Mouse (Mus musculus) neural tube, embryonic 13.5 days (tissue): ENCODE measurements around the gene Agap1. TPM values are rescaled to one million over a fixed set of nuclear protein-coding genes. Genes with fewer than 3 reads are reported as not detected.

Source experiments
- ATAC-seq: fragments of 200-750 bp; cut with Nextera tagmentation; 2 replicates; pipeline ENCODE4 v1.8.0; 2017; ENCODE audit warnings: low read depth, mild to moderate bottlenecking, moderate TSS enrichment, moderate library complexity
- H3K27ac ChIP-seq: fragments of 300-500 bp; sonication (generic); replicated peaks from 2 replicates; pipeline ENCODE4 v1.5.1; 2015; ENCODE audit warnings: moderate library complexity, mild to moderate bottlenecking, inconsistent platforms
- H3K27me3 ChIP-seq: fragments of 300-500 bp; sonication (generic); 2 replicates; pipeline ENCODE4 v1.6.1; 2015; ENCODE audit warnings: mild to moderate bottlenecking, inconsistent platforms
- H3K36me3 ChIP-seq: fragments of 300-500 bp; sonication (generic); 2 replicates; pipeline ENCODE4 v1.6.1; 2015; ENCODE audit warnings: mild to moderate bottlenecking, inconsistent platforms
- H3K4me1 ChIP-seq: fragments of 300-500 bp; sonication (generic); replicated peaks from 2 replicates; pipeline ENCODE4 v1.6.1; 2015; ENCODE audit warnings: inconsistent platforms
- H3K4me2 ChIP-seq: fragments of 300-500 bp; sonication (generic); 2 replicates; pipeline ENCODE4 v1.6.1; 2015; ENCODE audit warnings: inconsistent platforms, mild to moderate bottlenecking, moderate library complexity
- H3K4me3 ChIP-seq: fragments of 300-500 bp; sonication (generic); 2 replicates; pipeline ENCODE4 v1.5.1; 2015; ENCODE audit warnings: mild to moderate bottlenecking, inconsistent platforms
- H3K9ac ChIP-seq: fragments of 300-500 bp; sonication (generic); 2 replicates; pipeline ENCODE4 v1.6.1; 2015; ENCODE audit warnings: moderate library complexity, mild to moderate bottlenecking, inconsistent platforms
- H3K9me3 ChIP-seq: fragments of 300-500 bp; sonication (generic); 2 replicates; pipeline ENCODE4 v1.6.1; 2016; ENCODE audit warnings: inconsistent platforms
- WGBS: fragments of 180-500 bp; shearing (Covaris S2); methylation state at CpG from one replicate; pipeline ENCODE4 v1.1.7; 2015; 5-methylcytosine and 5-hydroxymethylcytosine counted together
- polyA plus RNA-seq: library from polyadenylated mRNA; unstranded; fragments of >200 nt; fragmentation: Nextera tagmentation; extraction: Ambion mirVana; gene quantifications from 2 replicates; pipeline ENCODE4 v1.2.1, GENCODE M21; 2015

The Agap1 gene
- polyA plus RNA-seq, 1 experiment from 2014 or later: 48.1 TPM

DNA sequence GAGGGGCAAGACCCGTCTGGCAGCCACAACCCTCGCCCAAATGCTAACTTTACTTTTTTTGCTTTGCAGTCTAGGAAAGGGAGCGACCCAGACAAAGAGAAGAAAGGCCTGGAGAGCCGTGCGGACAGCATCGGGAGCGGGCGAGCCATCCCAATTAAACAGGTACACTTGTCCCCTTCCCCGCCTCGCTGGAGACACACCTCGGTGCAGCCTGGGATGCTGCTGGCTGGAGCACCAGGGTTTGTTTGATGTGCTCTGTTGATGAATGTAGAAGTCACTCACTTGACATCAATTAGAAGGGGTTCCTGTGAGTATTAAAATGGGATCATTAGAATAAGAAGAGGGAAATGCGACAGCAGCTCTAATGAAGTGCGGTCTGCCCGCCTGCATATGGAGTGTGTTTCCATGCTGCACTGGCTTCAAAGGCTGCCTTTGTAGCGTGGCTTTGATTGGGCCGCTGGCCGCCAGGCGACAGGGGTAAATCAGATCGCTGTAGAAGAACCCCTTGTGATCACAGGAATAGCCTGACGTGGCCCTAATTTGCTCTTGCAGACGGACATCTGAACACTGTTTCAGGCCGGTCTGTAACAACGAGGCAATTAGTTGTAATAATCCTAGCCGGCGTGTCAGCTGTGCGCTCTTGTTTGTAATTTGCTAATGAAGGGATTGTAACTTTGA is 216.6 kb downstream of the Agap1 start:
- H3K36me3 ChIP-seq: peaks cover 59% of the 10 kb centered on the region
- 0 out of 2 replicates have a peak overlapping the region, but pooled peaks have one; percentile 3 for H3K4me2 ChIP-seq
- H3K4me1 ChIP-seq: peaks cover 82% of the 10 kb centered on the region
- no peaks in the 10 kb centered on the region for H3K27me3 ChIP-seq
- WGBS: 24% methylated on average over 26 of the region's 26 CpGs
- H3K4me3 ChIP-seq: no peak overlapping the region
- no peaks in the 10 kb centered on the region for H3K9me3 ChIP-seq
- ATAC-seq: peak; percentile 48
- peak overlapping the region; percentile 73 for H3K27ac ChIP-seq
- peak overlapping the region; percentile 27; the same call in 1 of the 2 replicates for H3K9ac ChIP-seq

GRCm38 (mm10) chr1:89673071-89673470 is 218.5 kb downstream of the Agap1 start:
- Histone ChIP-seq H3K9ac (no peak overlapping the region), H3K4me1 (peaks cover 97% of the 10 kb centered on the region), H3K27me3 (no peaks in the 10 kb centered on the region), H3K4me3 (no peak overlapping the region), H3K36me3 (peaks cover 50% of the 10 kb centered on the region), H3K9me3 (no peaks in the 10 kb centered on the region), H3K4me2 (no peak overlapping the region), H3K27ac (no peak overlapping the region)
- WGBS: 93% methylated on average over 6 of the region's 6 CpGs
- no peak for ATAC-seq

DNA sequence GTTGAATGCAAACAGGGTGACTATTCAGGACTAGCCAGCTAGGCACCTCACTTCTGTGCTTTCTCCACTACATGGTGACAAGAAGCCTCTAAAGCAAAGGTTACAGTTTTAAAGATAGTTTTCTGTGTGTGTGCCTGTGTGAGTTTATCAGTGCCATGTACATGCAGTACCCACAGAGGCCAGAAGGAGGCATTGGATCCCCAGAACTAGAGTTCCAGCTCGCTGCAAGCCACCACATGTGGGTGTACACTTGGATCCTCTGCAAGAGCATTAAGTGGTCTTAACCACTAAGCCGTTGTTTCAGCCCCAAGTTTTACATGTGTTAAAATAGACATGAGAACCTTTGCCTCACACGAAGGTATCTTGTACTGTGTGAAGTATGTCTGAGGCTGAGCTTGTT is 219.1 kb downstream of the Agap1 start:
- no peak for ATAC-seq

GRCm38 (mm10) chr1:89674681-89675080 is 220.1 kb downstream of the Agap1 start:
- Histone ChIP-seq H3K9ac (no peak overlapping the region), H3K9me3 (no peaks in the 10 kb centered on the region), H3K4me2 (no peak overlapping the region), H3K36me3 (peaks cover 53% of the 10 kb centered on the region), H3K4me1 (peaks cover 87% of the 10 kb centered on the region), H3K27me3 (no peaks in the 10 kb centered on the region), H3K4me3 (no peak overlapping the region), H3K27ac (peak overlapping the region; percentile 69)
- peak; percentile 15; the same call in 1 of the 2 replicates for ATAC-seq
- 29% methylated on average over 9 of the region's 9 CpGs for WGBS

More for the DNA sequence above, 219.1 kb downstream of the Agap1 start:
- H3K36me3 ChIP-seq: peaks cover 54% of the 10 kb centered on the region
- H3K9ac ChIP-seq: no peak overlapping the region
- H3K27me3 ChIP-seq: no peaks in the 10 kb centered on the region
- no peaks in the 10 kb centered on the region for H3K9me3 ChIP-seq
- H3K4me2 ChIP-seq: no peak overlapping the region
- WGBS: 90% methylated on average over 3 of the region's 3 CpGs
- H3K4me1 ChIP-seq: peaks cover 91% of the 10 kb centered on the region
- no peak overlapping the region for H3K4me3 ChIP-seq
- H3K27ac ChIP-seq: no peak overlapping the region

- ATAC-seq: no peak
Observed at GRCm38 (mm10) chr1:89676411-89676810, 221.8 kb downstream of the Agap1 start.

DNA sequence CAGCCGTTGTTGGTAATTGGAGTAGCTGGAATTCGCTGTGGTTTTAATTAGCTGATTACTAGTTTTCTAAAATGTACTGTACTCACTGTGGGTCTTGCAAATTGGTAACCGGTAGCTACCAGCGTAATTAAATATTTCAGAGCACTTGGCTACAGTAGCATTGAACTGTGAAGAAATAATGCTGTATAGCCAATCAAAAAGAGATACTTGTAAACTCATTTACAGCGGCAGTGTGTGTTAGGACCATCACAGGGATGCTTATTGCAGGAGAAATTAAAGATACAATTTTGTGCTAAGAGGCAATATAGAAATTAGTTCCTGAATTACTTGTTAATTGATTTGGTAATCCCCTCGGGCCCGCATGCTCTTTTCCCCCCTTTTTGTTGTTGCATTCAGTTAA is 226.1 kb downstream of the Agap1 start:
- Histone ChIP-seq H3K4me1 (peaks cover 53% of the 10 kb centered on the region), H3K4me3 (no peak overlapping the region), H3K9ac (no peak overlapping the region), H3K4me2 (no peak overlapping the region), H3K9me3 (no peaks in the 10 kb centered on the region), H3K27ac (peak overlapping the region; percentile 52; the same call in 1 of the 2 replicates), H3K36me3 (peaks cover 30% of the 10 kb centered on the region), H3K27me3 (no peaks in the 10 kb centered on the region)
- ATAC-seq: peak; percentile 77
- WGBS: 64% methylated on average over 7 of the region's 7 CpGs

More at GRCm38 (mm10) chr1:89676411-89676810, 221.8 kb downstream of the Agap1 start:
- no peak overlapping the region for H3K27ac ChIP-seq
- 48% methylated on average over 4 of the region's 4 CpGs for WGBS
- no peak overlapping the region for H3K4me2 ChIP-seq
- H3K9ac ChIP-seq: no peak overlapping the region
- H3K4me1 ChIP-seq: peaks cover 87% of the 10 kb centered on the region
- no peaks in the 10 kb centered on the region for H3K27me3 ChIP-seq
- H3K36me3 ChIP-seq: peaks cover 44% of the 10 kb centered on the region
- H3K9me3 ChIP-seq: no peaks in the 10 kb centered on the region
- H3K4me3 ChIP-seq: no peak overlapping the region

GRCm38 (mm10) chr1:89688914-89689313 is 234.3 kb downstream of the Agap1 start:
- Histone ChIP-seq H3K27me3 (peaks cover 4% of the 10 kb centered on the region; the same call in 1 of the 2 replicates), H3K9me3 (no peaks in the 10 kb centered on the region), H3K9ac (no peak overlapping the region), H3K4me3 (no peak overlapping the region), H3K27ac (peak overlapping the region; percentile 63), H3K4me2 (no peak overlapping the region), H3K36me3 (peaks cover 31% of the 10 kb centered on the region), H3K4me1 (peaks cover 46% of the 10 kb centered on the region)
- 39% methylated on average over 10 of the region's 10 CpGs for WGBS
- peak; percentile 45; the same call in 1 of the 2 replicates for ATAC-seq

DNA sequence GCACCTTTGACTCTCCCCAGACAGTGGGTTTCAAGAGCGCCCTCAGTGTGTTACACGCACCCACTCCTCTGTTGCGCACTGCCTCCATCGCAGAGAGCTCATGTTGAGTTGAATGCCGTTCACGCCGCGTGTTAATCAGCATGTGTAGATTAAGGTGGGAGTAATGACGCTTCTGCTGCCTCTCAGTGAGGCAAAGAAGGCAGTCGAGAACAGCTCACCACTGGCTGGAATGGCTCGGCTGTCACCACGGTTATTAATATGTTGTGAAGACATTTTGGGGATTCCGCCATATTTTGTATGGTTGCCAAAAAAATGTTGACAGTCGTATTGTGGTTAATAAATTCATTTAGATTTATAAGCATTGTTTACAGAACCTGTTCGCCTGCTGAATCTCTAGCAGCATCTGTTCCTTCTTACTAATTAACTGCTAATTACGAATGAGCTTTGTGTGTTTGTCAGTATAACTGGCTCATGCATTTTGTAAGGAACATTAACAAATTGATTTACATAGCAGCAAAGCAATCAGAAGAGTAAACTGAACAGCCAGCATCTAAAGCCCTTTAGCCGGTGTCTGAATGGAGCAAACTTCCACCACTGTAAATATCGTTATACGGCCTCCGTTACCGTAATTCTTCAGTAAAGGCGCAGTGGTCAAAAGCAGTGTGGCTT is 235.1 kb downstream of the Agap1 start:
- Histone ChIP-seq H3K4me2 (no peak overlapping the region), H3K27me3 (peaks cover 4% of the 10 kb centered on the region; the same call in 1 of the 2 replicates), H3K4me1 (peaks cover 46% of the 10 kb centered on the region), H3K4me3 (no peak overlapping the region), H3K9ac (no peak overlapping the region), H3K36me3 (peaks cover 24% of the 10 kb centered on the region), H3K27ac (peak overlapping the region; percentile 63), H3K9me3 (no peaks in the 10 kb centered on the region)
- WGBS: 55% methylated on average over 22 of the region's 22 CpGs
- ATAC-seq: peak; percentile 70

DNA sequence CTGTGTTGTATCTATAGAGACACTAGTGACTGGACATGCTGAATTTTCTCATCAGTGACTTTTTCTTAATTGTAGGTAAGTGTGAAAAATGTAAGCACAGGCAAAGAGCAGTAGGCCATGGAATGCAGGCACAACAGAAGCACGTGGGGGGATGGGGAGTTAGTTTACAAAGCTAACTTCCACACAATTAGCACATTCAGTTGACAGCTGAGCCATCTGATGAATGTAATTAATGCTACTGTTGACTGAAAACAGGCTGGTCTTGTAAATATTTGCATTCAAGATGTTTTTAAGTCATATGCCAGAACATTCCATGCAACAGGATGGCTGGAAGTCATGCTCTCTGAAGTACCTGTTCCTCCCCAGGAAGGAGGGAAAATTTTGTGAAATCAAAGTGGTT is 236.5 kb downstream of the Agap1 start:
- H3K27me3 ChIP-seq: peaks cover 7% of the 10 kb centered on the region; the same call in 1 of the 2 replicates
- peaks cover 46% of the 10 kb centered on the region for H3K4me1 ChIP-seq
- no peak for ATAC-seq
- H3K9me3 ChIP-seq: no peaks in the 10 kb centered on the region
- H3K9ac ChIP-seq: no peak overlapping the region
- 61% methylated on average over 1 of the region's 1 CpGs for WGBS
- H3K4me2 ChIP-seq: no peak overlapping the region
- peaks cover 10% of the 10 kb centered on the region for H3K36me3 ChIP-seq
- H3K4me3 ChIP-seq: no peak overlapping the region
- H3K27ac ChIP-seq: no peak overlapping the region

DNA sequence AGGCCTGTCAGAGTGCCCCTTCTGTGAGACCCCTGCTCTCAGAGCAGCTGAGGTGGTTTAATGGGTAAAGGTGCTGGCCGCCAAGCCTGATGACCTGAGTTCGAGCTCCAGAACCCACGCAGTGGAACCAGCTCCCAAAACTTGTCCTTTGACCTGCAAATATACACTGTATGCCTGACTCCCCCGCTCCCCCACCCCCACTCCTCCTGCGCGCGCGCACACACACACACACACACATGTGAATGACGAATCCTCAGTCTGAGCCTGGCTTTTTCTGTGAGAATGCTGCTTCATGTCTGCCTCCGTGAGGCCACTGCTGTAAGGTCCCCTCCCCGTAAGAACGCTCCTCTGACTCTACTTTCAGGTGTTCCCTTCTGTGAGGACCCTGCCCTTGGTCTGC is 237.8 kb downstream of the Agap1 start:
- peaks cover 44% of the 10 kb centered on the region for H3K4me1 ChIP-seq
- 96% methylated on average over 12 of the region's 12 CpGs for WGBS
- no peak for ATAC-seq
- H3K9me3 ChIP-seq: no peaks in the 10 kb centered on the region
- peaks cover 10% of the 10 kb centered on the region; the same call in 1 of the 2 replicates for H3K36me3 ChIP-seq
- no peak overlapping the region for H3K4me2 ChIP-seq
- no peak overlapping the region for H3K4me3 ChIP-seq
- no peak overlapping the region for H3K27ac ChIP-seq
- H3K9ac ChIP-seq: no peak overlapping the region
- H3K27me3 ChIP-seq: peaks cover 17% of the 10 kb centered on the region

- Histone ChIP-seq H3K9me3 (no peaks in the 10 kb centered on the region), H3K4me1 (peaks cover 30% of the 10 kb centered on the region), H3K4me3 (no peak overlapping the region), H3K4me2 (no peak overlapping the region), H3K27ac (no peak overlapping the region), H3K9ac (no peak overlapping the region), H3K27me3 (peaks cover 27% of the 10 kb centered on the region), H3K36me3 (0 out of 2 replicates have a peak, but pooled peaks cover 13% of the 10 kb centered on the region)
- no peak for ATAC-seq
- WGBS: 97% methylated on average over 5 of the region's 5 CpGs
Observed at GRCm38 (mm10) chr1:89694916-89695315, 240.3 kb downstream of the Agap1 start.

DNA sequence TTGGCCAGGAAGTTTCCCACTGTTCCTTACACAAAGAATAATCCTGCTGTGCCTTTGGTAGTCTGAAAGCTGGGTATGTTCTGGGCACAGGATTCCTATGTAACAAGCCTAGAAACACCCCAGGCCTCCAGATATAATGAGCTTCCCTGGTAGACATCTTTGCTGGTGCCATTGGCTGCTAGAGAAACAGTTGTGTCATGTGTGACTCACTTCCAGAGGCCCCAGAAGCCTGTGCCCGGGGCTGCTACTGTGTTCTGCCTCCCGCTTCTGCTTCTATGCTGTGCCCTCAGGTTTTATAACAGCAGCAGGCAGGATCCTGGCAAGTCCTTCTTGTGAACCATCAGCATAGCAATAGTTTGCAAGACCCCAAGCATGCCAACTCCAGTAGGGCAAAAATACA is 242.6 kb downstream of the Agap1 start:
- H3K9me3 ChIP-seq: no peaks in the 10 kb centered on the region
- peaks cover 34% of the 10 kb centered on the region for H3K4me1 ChIP-seq
- no peak overlapping the region for H3K4me3 ChIP-seq
- peaks cover 22% of the 10 kb centered on the region; the same call in 1 of the 2 replicates for H3K36me3 ChIP-seq
- ATAC-seq: no peak
- peaks cover 44% of the 10 kb centered on the region for H3K27me3 ChIP-seq
- no peak overlapping the region for H3K27ac ChIP-seq
- no peak overlapping the region for H3K4me2 ChIP-seq
- 90% methylated on average over 2 of the region's 2 CpGs for WGBS
- no peak overlapping the region for H3K9ac ChIP-seq
